Mouse (Mus musculus): ENCODE data around the gene Aacs. TPM values are rescaled to one million over a fixed set of nuclear protein-coding genes. Genes with fewer than 3 reads are reported as not detected.

Aacs gene
- polyA plus RNA-seq, 1 experiment: 37.6 TPM

- Histone ChIP-seq H3K4me1 (ENCODE audit: control insufficient read depth, insufficient read depth, insufficient read length, low read length) (no peaks in the 10 kb centered on the region), H3K4me3 (ENCODE audit: low read depth, low read length) (no peak overlapping the region), H3K36me3 (ENCODE audit: control insufficient read depth, insufficient read depth, low read length) (peaks cover 66% of the 10 kb centered on the region), H3K27me3 (ENCODE audit: control insufficient read depth, insufficient read depth, low read length) (no peaks in the 10 kb centered on the region), H3K27ac (ENCODE audit: insufficient read depth, low read depth, low read length) (no peak overlapping the region)
- 88% methylated on average over 6 of the region's 6 CpGs for WGBS
- TF ChIP-seq CTCF (IDR thresholded peaks at IDR 0.05; ENCODE audit: extremely low read depth, insufficient read length, insufficient replicate concordance, low read depth, low read length): no peak
- TF ChIP-seq POLR2A (IDR thresholded peaks at IDR 0.05; ENCODE audit: low read depth, low read length): no peak
These were observed 28.0 kb downstream of the Aacs start for GRCm38 (mm10) chr5:125503628-125504027.

DNA sequence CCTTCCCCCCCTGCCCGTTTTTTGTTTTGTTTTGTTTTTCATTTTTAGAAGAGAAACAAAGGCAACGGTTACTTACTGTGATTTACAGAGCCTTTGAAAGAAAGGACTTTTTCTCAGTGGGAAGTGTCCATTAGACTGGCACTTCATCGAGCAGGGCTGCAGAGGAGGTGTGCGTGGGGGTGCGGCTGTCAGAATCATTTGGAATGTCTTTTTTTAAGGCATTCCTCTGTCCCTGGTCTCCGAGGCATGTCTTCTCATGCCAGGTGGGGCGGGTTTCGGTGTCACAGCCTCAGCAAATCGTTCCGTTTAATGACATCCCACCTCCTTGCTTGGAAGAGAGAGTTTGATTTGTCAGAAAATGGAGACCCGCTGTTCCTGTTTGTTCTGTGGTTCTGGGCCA lies 29.1 kb downstream of the Aacs start:
- Histone ChIP-seq H3K4me3 (ENCODE audit: low read depth, low read length) (no peak overlapping the region), H3K27me3 (ENCODE audit: control insufficient read depth, insufficient read depth, low read length) (no peaks in the 10 kb centered on the region), H3K4me1 (ENCODE audit: control insufficient read depth, insufficient read depth, insufficient read length, low read length) (no peaks in the 10 kb centered on the region), H3K36me3 (ENCODE audit: control insufficient read depth, insufficient read depth, low read length) (peaks cover 67% of the 10 kb centered on the region), H3K27ac (ENCODE audit: insufficient read depth, low read depth, low read length) (no peak overlapping the region)
- WGBS: 85% methylated on average over 11 of the region's 11 CpGs
- TF ChIP-seq CTCF (IDR thresholded peaks at IDR 0.05; ENCODE audit: extremely low read depth, insufficient read length, insufficient replicate concordance, low read depth, low read length) (no peak), POLR2A (IDR thresholded peaks at IDR 0.05; ENCODE audit: low read depth, low read length) (no peak)

- Histone ChIP-seq H3K27me3 (ENCODE audit: control insufficient read depth, insufficient read depth, low read length) (no peaks in the 10 kb centered on the region), H3K27ac (ENCODE audit: insufficient read depth, low read depth, low read length) (no peak overlapping the region), H3K4me3 (ENCODE audit: low read depth, low read length) (no peak overlapping the region), H3K4me1 (ENCODE audit: control insufficient read depth, insufficient read depth, insufficient read length, low read length) (no peaks in the 10 kb centered on the region), H3K36me3 (ENCODE audit: control insufficient read depth, insufficient read depth, low read length) (peaks cover 64% of the 10 kb centered on the region)
- TF ChIP-seq POLR2A (IDR thresholded peaks at IDR 0.05; ENCODE audit: low read depth, low read length) (no peak), CTCF (IDR thresholded peaks at IDR 0.05; ENCODE audit: extremely low read depth, insufficient read length, insufficient replicate concordance, low read depth, low read length) (no peak)
- 89% methylated on average over 15 of the region's 15 CpGs for WGBS
These were observed 30.4 kb downstream of the Aacs start for GRCm38 (mm10) chr5:125505968-125506367.

DNA sequence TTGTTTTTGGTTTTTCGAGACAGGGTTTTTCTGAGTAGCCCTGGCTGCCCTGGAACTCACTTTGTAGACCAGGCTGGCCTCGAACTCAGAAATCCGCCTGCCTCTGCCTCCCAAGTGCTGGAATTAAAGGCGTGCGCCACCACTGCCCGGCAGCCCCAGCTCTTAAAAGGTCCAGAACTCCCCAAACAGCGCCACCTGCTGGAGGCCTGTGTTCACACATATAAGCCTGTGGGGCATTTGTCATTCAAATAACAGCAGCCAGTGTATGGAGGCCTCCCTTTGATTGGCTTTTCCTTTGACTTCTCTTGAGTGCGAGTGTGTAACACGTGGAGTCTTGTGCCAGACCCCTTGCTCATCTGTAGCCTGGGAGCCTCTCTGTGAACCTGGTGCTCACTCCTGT lies 32.0 kb downstream of the Aacs start:
- WGBS: 92% methylated on average over 9 of the region's 9 CpGs

DNA sequence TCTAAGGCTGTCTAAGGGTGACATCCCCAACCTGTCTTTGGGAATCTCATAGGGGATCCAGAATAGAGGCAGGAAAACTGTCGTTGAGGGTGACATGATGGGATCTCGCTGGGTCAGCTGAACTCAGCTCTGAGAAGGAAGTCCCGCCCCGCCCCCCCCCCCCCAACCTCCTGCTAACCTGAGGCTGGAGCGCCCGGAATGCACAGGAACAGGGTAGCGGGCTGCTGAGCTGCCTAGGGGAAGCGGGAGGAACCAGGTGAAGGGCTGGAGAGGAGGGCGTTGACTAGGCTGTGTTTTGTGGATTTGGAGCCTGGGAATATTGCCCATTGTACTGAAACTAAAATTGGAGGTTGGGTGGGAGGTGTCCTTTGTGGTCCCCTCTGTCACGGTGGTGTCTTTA lies 32.4 kb downstream of the Aacs start:
- Histone ChIP-seq H3K27ac (ENCODE audit: insufficient read depth, low read depth, low read length) (no peak overlapping the region), H3K27me3 (ENCODE audit: control insufficient read depth, insufficient read depth, low read length) (no peaks in the 10 kb centered on the region), H3K4me3 (ENCODE audit: low read depth, low read length) (no peak overlapping the region), H3K36me3 (ENCODE audit: control insufficient read depth, insufficient read depth, low read length) (peaks cover 73% of the 10 kb centered on the region), H3K4me1 (ENCODE audit: control insufficient read depth, insufficient read depth, insufficient read length, low read length) (no peaks in the 10 kb centered on the region)
- TF ChIP-seq CTCF (IDR thresholded peaks at IDR 0.05; ENCODE audit: extremely low read depth, insufficient read length, insufficient replicate concordance, low read depth, low read length) (no peak), POLR2A (IDR thresholded peaks at IDR 0.05; ENCODE audit: low read depth, low read length) (no peak)
- 95% methylated on average over 10 of the region's 10 CpGs for WGBS

More for the DNA sequence above, 32.0 kb downstream of the Aacs start:
- peaks cover 73% of the 10 kb centered on the region for H3K36me3 ChIP-seq (ENCODE audit: control insufficient read depth, insufficient read depth, low read length)
- no peaks in the 10 kb centered on the region for H3K27me3 ChIP-seq (ENCODE audit: control insufficient read depth, insufficient read depth, low read length)
- no peak overlapping the region for H3K4me3 ChIP-seq (ENCODE audit: low read depth, low read length)
- H3K27ac ChIP-seq (ENCODE audit: insufficient read depth, low read depth, low read length): no peak overlapping the region
- no peak for TF ChIP-seq CTCF (IDR thresholded peaks at IDR 0.05; ENCODE audit: extremely low read depth, insufficient read length, insufficient replicate concordance, low read depth, low read length)
- TF ChIP-seq POLR2A (IDR thresholded peaks at IDR 0.05; ENCODE audit: low read depth, low read length): no peak
- no peaks in the 10 kb centered on the region for H3K4me1 ChIP-seq (ENCODE audit: control insufficient read depth, insufficient read depth, insufficient read length, low read length)

DNA sequence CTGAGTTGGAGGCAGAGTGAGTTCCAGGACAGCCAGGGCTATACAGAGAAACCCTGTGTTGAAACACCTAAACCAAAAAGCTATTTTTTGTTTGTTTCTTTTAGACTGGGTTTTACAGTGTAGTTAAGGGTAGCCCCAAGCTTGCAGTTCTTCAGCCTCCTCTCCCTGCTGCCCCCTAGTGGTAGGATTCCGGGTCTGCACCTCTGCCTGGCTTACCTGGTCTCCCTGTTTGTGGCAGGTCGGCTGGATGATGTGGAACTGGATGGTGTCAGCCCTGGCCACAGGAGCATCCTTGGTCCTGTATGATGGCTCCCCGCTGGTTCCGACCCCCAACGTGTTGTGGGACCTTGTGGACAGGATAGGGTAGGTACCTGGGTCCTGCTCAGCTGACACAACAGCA lies 33.9 kb downstream of the Aacs start:
- Histone ChIP-seq H3K4me3 (ENCODE audit: low read depth, low read length) (no peak overlapping the region), H3K27me3 (ENCODE audit: control insufficient read depth, insufficient read depth, low read length) (no peaks in the 10 kb centered on the region), H3K27ac (ENCODE audit: insufficient read depth, low read depth, low read length) (no peak overlapping the region), H3K36me3 (ENCODE audit: control insufficient read depth, insufficient read depth, low read length) (peaks cover 72% of the 10 kb centered on the region), H3K4me1 (ENCODE audit: control insufficient read depth, insufficient read depth, insufficient read length, low read length) (no peaks in the 10 kb centered on the region)
- peak; percentile 94; the same call in 1 of the 2 replicates for TF ChIP-seq CTCF (IDR thresholded peaks at IDR 0.05; ENCODE audit: extremely low read depth, insufficient read length, insufficient replicate concordance, low read depth, low read length)
- TF ChIP-seq POLR2A (IDR thresholded peaks at IDR 0.05; ENCODE audit: low read depth, low read length): no peak
- 54% methylated on average over 5 of the region's 5 CpGs for WGBS

- WGBS: 91% methylated on average over 12 of the region's 12 CpGs
- TF ChIP-seq CTCF (IDR thresholded peaks at IDR 0.05; ENCODE audit: extremely low read depth, insufficient read length, insufficient replicate concordance, low read depth, low read length): no peak
- no peak for TF ChIP-seq POLR2A (IDR thresholded peaks at IDR 0.05; ENCODE audit: low read depth, low read length)
- no peaks in the 10 kb centered on the region for H3K4me1 ChIP-seq (ENCODE audit: control insufficient read depth, insufficient read depth, insufficient read length, low read length)
- H3K27me3 ChIP-seq (ENCODE audit: control insufficient read depth, insufficient read depth, low read length): no peaks in the 10 kb centered on the region
- no peak overlapping the region for H3K27ac ChIP-seq (ENCODE audit: insufficient read depth, low read depth, low read length)
- peaks cover 70% of the 10 kb centered on the region for H3K36me3 ChIP-seq (ENCODE audit: control insufficient read depth, insufficient read depth, low read length)
- H3K4me3 ChIP-seq (ENCODE audit: low read depth, low read length): no peak overlapping the region
These were observed 39.4 kb downstream of the Aacs start for GRCm38 (mm10) chr5:125515006-125515405.
